Mouse (Mus musculus) neural tube, embryonic 11.5 days (tissue): ENCODE data around the gene Olfr1013. TPM values are rescaled to one million over a fixed set of nuclear protein-coding genes. Genes with fewer than 3 reads are reported as not detected.
A peak's percentile ranks its signal among the peaks of the same experiment; 100 is the strongest.

Experiments used
- ATAC-seq: fragments of 200-750 bp; cut with Nextera tagmentation; 2 replicates; pipeline ENCODE4 v1.8.0; 2017; ENCODE audit warnings: moderate number of reproducible peaks, mild to moderate bottlenecking, moderate TSS enrichment, moderate library complexity; ENCODE audit not compliant: insufficient read depth, low FRiP score, low TSS enrichment
- DNase-seq: peaks from one replicate; pipeline ENCODE4 v3.0.0-alpha.2; 2015; ENCODE audit warnings: low spot score
- H3K27ac ChIP-seq: fragments of 300-500 bp; sonication (generic); 2 replicates; pipeline ENCODE4 v1.5.1; 2014; ENCODE audit warnings: low read depth, mild to moderate bottlenecking, low read length
- H3K27me3 ChIP-seq: fragments of 300-500 bp; sonication (generic); 2 replicates; pipeline ENCODE4 v1.6.1; 2014; ENCODE audit warnings: mild to moderate bottlenecking, low read length, mixed read lengths; ENCODE audit not compliant: control insufficient read depth, insufficient read depth
- H3K36me3 ChIP-seq: fragments of 300-500 bp; sonication (generic); 2 replicates; pipeline ENCODE4 v1.6.1; 2014; ENCODE audit warnings: mild to moderate bottlenecking, low read length, moderate library complexity, mixed read lengths; ENCODE audit not compliant: control insufficient read depth, insufficient read depth
- H3K4me1 ChIP-seq: fragments of 300-500 bp; sonication (generic); 2 replicates; pipeline ENCODE4 v1.6.1; 2014; ENCODE audit warnings: low read length, mixed read lengths; ENCODE audit not compliant: control insufficient read depth, insufficient read depth
- H3K4me2 ChIP-seq: fragments of 300-500 bp; sonication (generic); 2 replicates; pipeline ENCODE4 v1.6.1; 2014; ENCODE audit warnings: low read depth, mild to moderate bottlenecking, moderate library complexity
- H3K4me3 ChIP-seq: fragments of 300-500 bp; sonication (generic); 2 replicates; pipeline ENCODE4 v1.5.1; 2014; ENCODE audit warnings: low read depth, low read length
- H3K9ac ChIP-seq: fragments of 300-500 bp; sonication (generic); 2 replicates; pipeline ENCODE4 v1.6.1; 2014; ENCODE audit warnings: mild to moderate bottlenecking, low read length
- H3K9me3 ChIP-seq: fragments of 300-500 bp; sonication (generic); 2 replicates; pipeline ENCODE4 v1.6.1; 2016; ENCODE audit warnings: low read length; ENCODE audit not compliant: control insufficient read depth
- WGBS: fragments of 180-500 bp; shearing (Covaris S2); extraction: QIAGEN DNeasy Blood & Tissue Kit; methylation state at CpG from one replicate; pipeline ENCODE4 v1.1.7; 2014; 5-methylcytosine and 5-hydroxymethylcytosine counted together
- polyA plus RNA-seq: library from polyadenylated mRNA; unstranded; fragments of >200 nt; fragmentation: Nextera tagmentation; extraction: Ambion mirVana; gene quantifications from 2 replicates; pipeline ENCODE4 v1.2.1, GENCODE M21; 2014

Gene Olfr1013
- not detected in 2 replicates for polyA plus RNA-seq

DNA sequence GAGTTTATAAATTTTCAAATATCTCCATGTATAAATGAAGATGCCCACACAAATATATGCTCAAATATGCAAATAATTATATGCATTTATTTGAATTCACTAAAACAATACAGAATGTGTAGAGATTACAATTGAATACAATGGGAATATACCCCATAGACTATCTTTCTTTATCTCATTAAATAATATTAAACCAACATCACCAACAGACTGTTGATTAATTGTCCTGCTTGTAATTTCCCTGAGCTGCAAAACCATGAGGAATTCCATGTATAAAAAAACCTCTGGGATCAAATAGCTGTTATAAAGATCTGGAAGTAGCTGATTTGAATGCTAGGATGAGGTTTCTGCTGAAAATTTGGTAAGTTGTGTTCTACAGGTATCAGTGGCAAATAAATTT, at the start of gene Olfr1013:
TSS of gene Olfr1013 (plus strand) at position 301 of the 400 bp plus-strand sequence.
- no peak for ATAC-seq
- no peaks in the 10 kb centered on the region for H3K9me3 ChIP-seq
- no peaks in the 10 kb centered on the region for H3K36me3 ChIP-seq
- H3K27ac ChIP-seq: no peak within 1 kb of the TSS
- H3K27me3 ChIP-seq: no peaks in the 10 kb centered on the region
- DNase-seq: no peak
- no peak within 1 kb of the TSS for H3K9ac ChIP-seq
- H3K4me3 ChIP-seq: no peak within 1 kb of the TSS
- H3K4me1 ChIP-seq: no peaks in the 10 kb centered on the region
- H3K4me2 ChIP-seq: no peak within 1 kb of the TSS

DNA sequence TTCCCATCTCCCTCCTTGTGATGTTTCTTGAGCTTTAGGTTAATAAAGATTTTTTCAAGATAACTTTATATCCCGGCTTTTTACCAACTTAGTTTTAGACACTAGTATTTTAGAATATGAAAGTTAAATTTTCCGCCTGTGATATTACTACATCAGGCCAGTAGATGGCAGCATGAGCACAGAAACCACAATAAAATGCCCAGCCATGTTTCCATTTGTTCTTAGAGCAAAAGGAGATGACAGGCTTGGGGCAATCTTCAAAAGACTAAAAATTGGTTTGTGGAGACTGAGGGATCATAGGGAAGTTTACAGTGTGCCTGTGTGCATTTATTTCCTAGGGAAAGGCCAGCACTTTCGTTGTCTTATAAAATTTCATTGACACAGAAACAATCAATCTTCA, 41.1 kb upstream of the Olfr1013 start:
- Histone ChIP-seq H3K27me3 (no peaks in the 10 kb centered on the region), H3K27ac (no peak overlapping the region), H3K9me3 (no peaks in the 10 kb centered on the region), H3K4me2 (no peak overlapping the region), H3K4me1 (no peaks in the 10 kb centered on the region), H3K4me3 (no peak overlapping the region), H3K9ac (no peak overlapping the region), H3K36me3 (no peaks in the 10 kb centered on the region)
- ATAC-seq: no peak
- peak; percentile 17 for DNase-seq
- WGBS: 21% methylated on average over 3 of the region's 3 CpGs

DNA sequence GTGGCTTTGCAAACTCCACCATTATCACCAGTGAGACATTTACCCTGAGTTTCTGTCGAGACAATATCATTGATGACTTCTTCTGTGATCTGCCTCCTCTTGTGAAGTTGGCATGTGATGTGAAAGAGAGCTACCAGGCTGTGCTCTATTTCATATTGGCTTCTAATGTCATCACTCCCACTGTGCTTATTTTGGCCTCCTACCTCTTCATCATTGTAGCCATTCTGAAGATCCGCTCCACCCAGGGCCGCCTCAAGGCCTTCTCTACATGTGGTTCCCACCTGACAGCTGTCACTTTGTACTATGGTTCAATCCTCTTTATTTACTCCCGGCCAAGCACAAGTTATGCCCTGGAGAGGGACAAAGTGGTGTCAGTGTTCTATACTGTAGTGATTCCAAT, 13.1 kb upstream of the Olfr1013 start:
- Histone ChIP-seq H3K9ac (no peak overlapping the region), H3K4me2 (no peak overlapping the region), H3K27me3 (no peaks in the 10 kb centered on the region), H3K36me3 (no peaks in the 10 kb centered on the region), H3K27ac (no peak overlapping the region), H3K9me3 (no peaks in the 10 kb centered on the region), H3K4me3 (no peak overlapping the region), H3K4me1 (no peaks in the 10 kb centered on the region)
- WGBS: 87% methylated on average over 4 of the region's 4 CpGs
- ATAC-seq: no peak
- no peak for DNase-seq

DNA sequence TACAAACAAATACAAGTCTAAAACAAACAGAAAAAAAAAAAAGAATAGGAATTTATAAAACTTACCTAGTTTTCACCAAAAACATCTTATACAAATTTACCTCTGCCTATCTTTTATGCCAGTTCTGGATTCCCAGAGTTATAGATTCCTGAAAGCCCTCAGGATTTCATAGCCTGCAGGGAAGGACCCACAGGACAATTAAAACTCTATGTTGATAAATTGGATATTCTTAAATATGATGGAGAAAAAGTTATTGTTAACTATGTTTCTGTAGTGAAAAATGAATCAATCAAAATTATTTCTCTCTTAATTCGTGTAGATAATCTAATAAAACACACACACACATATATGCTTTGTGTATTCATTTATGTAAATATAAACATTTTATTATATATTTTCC, 4.2 kb upstream of the Olfr1013 start, which contains the start of gene Olfr1012:
TSS of gene Olfr1012 (minus strand) at position 101 of the 400 bp plus-strand sequence.
- Histone ChIP-seq H3K4me1 (no peaks in the 10 kb centered on the region), H3K36me3 (no peaks in the 10 kb centered on the region), H3K4me2 (no peak within 1 kb of the TSS), H3K27ac (no peak within 1 kb of the TSS), H3K27me3 (no peaks in the 10 kb centered on the region), H3K4me3 (no peak within 1 kb of the TSS), H3K9ac (no peak within 1 kb of the TSS), H3K9me3 (no peaks in the 10 kb centered on the region)
- DNase-seq (no peak), ATAC-seq (no peak)
- 62% methylated on average over 1 of the region's 1 CpGs for WGBS

DNA sequence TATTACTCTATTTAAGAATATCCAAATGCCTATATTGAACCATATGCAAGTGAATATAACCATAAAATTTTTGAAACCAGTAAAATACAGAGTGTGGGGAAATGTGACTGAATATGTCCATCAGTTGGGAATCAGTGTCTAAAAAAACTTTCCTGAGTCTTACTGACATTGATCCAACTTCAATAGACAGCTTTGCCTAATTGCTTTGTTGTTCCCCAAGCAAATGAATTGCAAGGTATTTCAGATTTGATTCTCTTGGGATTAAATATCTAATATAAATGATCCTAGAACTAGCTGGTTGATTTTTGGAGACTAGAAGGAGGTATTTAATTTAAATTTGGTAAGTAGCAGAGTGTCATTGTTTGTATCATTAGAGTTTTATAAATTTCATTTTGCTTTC, 5.5 kb downstream of the Olfr1013 start, which contains the start of gene Olfr1014:
TSS of gene Olfr1014 (plus strand) at position 301 of the 400 bp plus-strand sequence.
- H3K27ac ChIP-seq: no peak within 1 kb of the TSS
- no peak for DNase-seq
- H3K4me3 ChIP-seq: no peak within 1 kb of the TSS
- no peak within 1 kb of the TSS for H3K9ac ChIP-seq
- H3K9me3 ChIP-seq: no peaks in the 10 kb centered on the region
- H3K4me2 ChIP-seq: no peak within 1 kb of the TSS
- H3K36me3 ChIP-seq: no peaks in the 10 kb centered on the region
- no peaks in the 10 kb centered on the region for H3K4me1 ChIP-seq
- no peak for ATAC-seq
- no peaks in the 10 kb centered on the region for H3K27me3 ChIP-seq

DNA sequence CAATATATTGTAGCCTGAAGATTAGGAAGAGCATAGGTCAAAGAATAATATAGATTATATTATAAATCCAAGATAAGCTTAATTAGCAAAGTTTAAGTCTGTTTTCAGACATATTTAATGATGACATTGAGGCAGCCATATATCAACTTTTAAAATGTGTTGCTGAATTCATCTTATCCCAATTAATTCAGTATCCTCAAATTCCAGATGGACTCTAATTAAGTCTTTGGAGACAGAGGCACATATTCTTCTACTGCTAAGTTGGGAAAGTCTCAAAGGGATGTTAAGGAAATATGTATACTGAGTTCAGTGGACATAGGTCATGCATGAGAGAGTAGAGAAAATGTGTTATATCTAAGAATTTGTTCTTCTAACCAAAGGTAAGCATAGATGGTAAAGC, 14.8 kb downstream of the Olfr1013 start, which contains the start of gene Olfr1015:
TSS of gene Olfr1015 (plus strand) at position 301 of the 400 bp plus-strand sequence.
- Histone ChIP-seq H3K27me3 (no peaks in the 10 kb centered on the region), H3K4me2 (no peak within 1 kb of the TSS), H3K36me3 (no peaks in the 10 kb centered on the region), H3K9me3 (no peaks in the 10 kb centered on the region), H3K4me1 (no peaks in the 10 kb centered on the region), H3K4me3 (no peak within 1 kb of the TSS), H3K9ac (no peak within 1 kb of the TSS), H3K27ac (no peak within 1 kb of the TSS)
- DNase-seq (no peak), ATAC-seq (no peak)

DNA sequence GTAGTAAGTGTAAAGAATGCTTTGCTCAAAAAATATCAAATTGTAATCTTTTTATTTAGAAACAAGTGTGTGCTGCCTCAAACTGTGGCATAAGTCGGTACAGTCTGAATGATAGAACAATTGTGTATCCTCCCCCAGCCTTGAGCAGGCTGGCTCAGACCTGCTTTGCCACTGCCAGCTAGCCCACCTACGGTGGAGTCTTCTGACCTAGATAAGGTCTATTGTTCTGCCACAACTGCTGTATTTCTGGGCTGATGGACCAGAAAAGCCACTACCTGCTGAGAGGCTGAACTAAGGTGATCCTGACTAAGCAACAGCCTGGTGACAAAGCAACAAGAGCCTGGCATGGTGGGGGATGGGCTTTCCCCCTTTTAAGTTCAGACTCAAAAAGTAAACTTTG, 25.4 kb downstream of the Olfr1013 start:
- no peaks in the 10 kb centered on the region for H3K4me1 ChIP-seq
- no peaks in the 10 kb centered on the region for H3K9me3 ChIP-seq
- ATAC-seq: no peak
- H3K4me3 ChIP-seq: no peak overlapping the region
- no peaks in the 10 kb centered on the region for H3K36me3 ChIP-seq
- H3K27ac ChIP-seq: no peak overlapping the region
- WGBS: 55% methylated on average over 2 of the region's 2 CpGs
- no peaks in the 10 kb centered on the region for H3K27me3 ChIP-seq
- DNase-seq: no peak
- no peak overlapping the region for H3K9ac ChIP-seq
- no peak overlapping the region for H3K4me2 ChIP-seq

- WGBS: 96% methylated on average over 2 of the region's 2 CpGs
- no peak within 1 kb of the TSS for H3K4me2 ChIP-seq
- no peak within 1 kb of the TSS for H3K4me3 ChIP-seq
- H3K9me3 ChIP-seq: no peaks in the 10 kb centered on the region
- no peaks in the 10 kb centered on the region for H3K36me3 ChIP-seq
- H3K27me3 ChIP-seq: no peaks in the 10 kb centered on the region
- ATAC-seq (no peak), DNase-seq (no peak)
- no peak within 1 kb of the TSS for H3K9ac ChIP-seq
- H3K4me1 ChIP-seq: no peaks in the 10 kb centered on the region
- H3K27ac ChIP-seq: no peak within 1 kb of the TSS
Observed at GRCm38 (mm10) chr2:85802444-85802843, 35.5 kb downstream of the Olfr1013 start, which contains the start of gene Olfr1016. Gene Olfr1016, minus strand, starts transcription at chr2:85802544.

DNA sequence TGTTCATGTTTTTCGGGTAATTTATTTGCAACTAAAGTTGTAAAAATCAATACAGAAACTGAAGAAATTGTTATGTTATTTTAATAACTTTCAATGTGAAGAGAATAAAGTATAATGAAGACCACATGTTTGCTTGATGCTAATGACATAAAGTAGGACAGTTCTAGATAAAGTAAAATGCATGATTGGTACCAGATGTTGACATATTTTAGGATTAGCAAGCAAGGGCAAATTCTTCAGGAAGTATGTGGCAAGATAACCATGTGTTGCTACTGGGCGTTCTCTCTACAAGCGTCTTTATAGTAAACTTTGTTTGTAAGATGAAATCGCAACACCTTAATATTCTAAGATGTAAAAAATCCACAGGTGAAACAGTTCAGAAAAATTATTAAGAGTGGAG, 37.6 kb downstream of the Olfr1013 start:
- H3K27me3 ChIP-seq: no peaks in the 10 kb centered on the region
- H3K4me2 ChIP-seq: no peak overlapping the region
- ATAC-seq (no peak), DNase-seq (no peak)
- H3K36me3 ChIP-seq: no peaks in the 10 kb centered on the region
- H3K27ac ChIP-seq: no peak overlapping the region
- H3K4me3 ChIP-seq: no peak overlapping the region
- H3K4me1 ChIP-seq: no peaks in the 10 kb centered on the region
- H3K9ac ChIP-seq: no peak overlapping the region
- WGBS: 87% methylated on average over 4 of the region's 4 CpGs
- no peaks in the 10 kb centered on the region for H3K9me3 ChIP-seq
